ENCODE assay signal across 7 mouse cellular contexts in genomic region chr1:168502266-168502665, GRCm38 (mm10).
DNase-seq lines count a peak whose midpoint lies in the region; ATAC-seq and TF ChIP-seq lines count a peak whose summit lies in the region.

No protein-coding gene starts in this region.

- peak; percentile 97 for ATAC-seq in Patski
- ATAC-seq in lung, embryonic 14.5 days (ENCODE audit: insufficient read depth) = peak; percentile 79
- no peak for ATAC-seq in inflammation-experienced regulatory T-cells, adult 6 months

- POLR2A ChIA-PET in Patski (lab: Charles Lee) = interaction anchor here (1.3 kb wide), 1 partner anchor 28 kb away, joined by 4 read pairs; no protein-coding TSS in a partner anchor

- 0 out of 2 replicates have a peak overlapping the region, but pooled peaks have one; percentile 10 for H3K4me2 ChIP-seq in lung, embryonic 14.5 days

- no peaks in the 10 kb centered on the region for H3K9me3 ChIP-seq in lung, embryonic 14.5 days (ENCODE audit: low read depth, low read length)

- no peaks in the 10 kb centered on the region for H3K27me3 ChIP-seq in Patski
- no peaks in the 10 kb centered on the region for H3K27me3 ChIP-seq in lung, embryonic 14.5 days (ENCODE audit: insufficient read depth, low read length)

- 42% methylated on average over 7 of the region's 7 CpGs for WGBS in lung, embryonic 14.5 days

- no peak overlapping the region for H3K4me3 ChIP-seq in lung, embryonic 14.5 days (ENCODE audit: low read depth, low read length)

- H3K4me1 ChIP-seq in lung, embryonic 14.5 days (ENCODE audit: insufficient read depth) = no peaks in the 10 kb centered on the region

- CTCF ChIA-PET in Patski (lab: Charles Lee) = interaction anchor here (1.0 to 1.6 kb wide), 3 partner anchors 20 to 256 kb away, joined by 3 to 4 read pairs (median 3); no protein-coding TSS in a partner anchor

- DNase-seq in Patski (ENCODE audit: low read depth, low spot score) = peak; percentile 70
- DNase-seq in adrenal gland, postnatal 10 days = peak; percentile 52
- peak; percentile 5 to 28 for DNase-seq in heart, postnatal 14 days
- peak; percentile 58 for DNase-seq in lung, embryonic 14.5 days
- DNase-seq in left cerebral cortex, postnatal 4 days = no peak
- DNase-seq in thymus, postnatal 4 days = no peak

- in situ Hi-C loops in Patski (cut with MboI; ENCODE audit: low pct_unique_long_range_greater_than_20kb) = loop anchor here (10.0 kb wide), 1 partner anchor 287 kb away; no protein-coding TSS in a partner anchor

- H3K9ac ChIP-seq in lung, embryonic 14.5 days = no peak overlapping the region

- no peak overlapping the region; the same call in 1 of the 2 replicates for H3K27ac ChIP-seq in lung, embryonic 14.5 days (ENCODE audit: low read depth)

- no peak for TF ChIP-seq CTCF in Patski (IDR thresholded peaks at IDR 0.05)
- no peak for TF ChIP-seq CTCF in lung, embryonic 14.5 days (IDR thresholded peaks at IDR 0.05; ENCODE audit: low read depth)

- intact Hi-C loops in heart, postnatal 14 days (cut with DNase I) = no loop called here
- intact Hi-C loops in left cerebral cortex, postnatal 4 days (cut with DNase I) = no loop called here

- H3K36me3 ChIP-seq in lung, embryonic 14.5 days (ENCODE audit: insufficient read depth) = no peaks in the 10 kb centered on the region

Comparison
In these comparisons a context has a peak if more than half of its experiments do, and no peak if none do; other contexts are left out.
1. DNase-seq: peak in Patski (single experiment), adrenal gland, postnatal 10 days (single experiment), heart, postnatal 14 days (2 of 2) and lung, embryonic 14.5 days (single experiment); none in left cerebral cortex, postnatal 4 days (single experiment) and thymus, postnatal 4 days (single experiment).